In the genomic region with DNA sequence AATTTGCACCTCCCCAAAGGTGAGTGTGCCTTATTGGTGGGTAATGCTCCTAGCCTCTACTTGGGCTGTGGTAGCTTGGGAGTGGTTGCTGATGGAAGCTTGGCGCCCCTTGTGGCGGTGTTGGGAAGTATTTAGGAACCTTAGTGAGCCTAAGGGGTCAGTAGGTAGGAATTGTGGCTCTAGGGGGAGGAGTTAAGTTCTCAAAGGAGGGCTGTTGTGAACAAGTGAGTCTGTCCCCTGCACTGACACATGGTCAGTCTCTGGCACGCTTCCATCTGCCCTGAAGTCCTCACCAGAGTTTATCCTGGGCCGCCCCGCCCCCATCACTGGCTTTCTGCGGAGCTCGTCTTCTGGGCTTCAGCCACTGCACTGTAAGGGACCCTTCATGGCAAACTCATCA, we compare ENCODE assay signal across 7 mouse cellular contexts.
DNase-seq lines count a peak whose midpoint lies in the region; ATAC-seq and TF ChIP-seq lines count a peak whose summit lies in the region.

No protein-coding gene starts in this region.

- peak; percentile 37 for DNase-seq in layer of hippocampus, postnatal 10 days (ENCODE audit: low spot score in 2 of 2)
- DNase-seq in layer of hippocampus, adult 18-20 months (ENCODE audit: low spot score in 2 of 2) = no peak
- DNase-seq in brain, embryonic 14.5 days (ENCODE audit: low read depth) = peak; percentile 46
- DNase-seq in embryonic facial prominence, embryonic 11.5 days (ENCODE audit: low spot score) = peak; percentile 49
- peak; percentile 74 to 83 for DNase-seq in kidney, postnatal 4 days
- no peak for DNase-seq in spleen, postnatal 14 days (ENCODE audit: low spot score in 2 of 2)

- ATAC-seq in embryonic facial prominence, embryonic 11.5 days (replicated peaks; ENCODE audit: insufficient number of reproducible peaks, low FRiP score, low TSS enrichment, low read depth) = no peak; the same call in 1 of the 2 replicates

- no peak for TF ChIP-seq POLR2A in brain, embryonic 14.5 days (IDR thresholded peaks at IDR 0.05; ENCODE audit: borderline replicate concordance, extremely low read depth, insufficient read depth, insufficient read length, poor library complexity, severe bottlenecking)
- TF ChIP-seq POLR2A in testis, adult 2 months (IDR thresholded peaks at IDR 0.05; ENCODE audit: control insufficient read depth, low read depth, low read length) = no peak

- no peak overlapping the region for H3K4me2 ChIP-seq in embryonic facial prominence, embryonic 11.5 days (ENCODE audit: low read depth, low read length)

- no peaks in the 10 kb centered on the region for H3K4me1 ChIP-seq in embryonic facial prominence, embryonic 11.5 days (ENCODE audit: control insufficient read depth, insufficient read depth, low read length)
- H3K4me1 ChIP-seq in testis, adult 2 months (ENCODE audit: control insufficient read depth, insufficient read depth, low read length) = peaks cover 5% of the 10 kb centered on the region

- no peak overlapping the region for H3K27ac ChIP-seq in embryonic facial prominence, embryonic 11.5 days (replicated peaks; ENCODE audit: low read depth, low read length)
- H3K27ac ChIP-seq in testis, adult 2 months (ENCODE audit: control insufficient read depth, insufficient read depth, low read depth, low read length) = no peak overlapping the region

- H3K9ac ChIP-seq in embryonic facial prominence, embryonic 11.5 days (replicated peaks; ENCODE audit: low read length) = no peak overlapping the region

- no peaks in the 10 kb centered on the region for H3K9me3 ChIP-seq in embryonic facial prominence, embryonic 11.5 days (replicated peaks; ENCODE audit: control insufficient read depth, low read length)

- H3K4me3 ChIP-seq in embryonic facial prominence, embryonic 11.5 days (ENCODE audit: low read depth, low read length) = no peak overlapping the region
- no peak overlapping the region; the same call in 1 of the 2 replicates for H3K4me3 ChIP-seq in testis, adult 2 months (ENCODE audit: control insufficient read depth, low read depth, low read length)

- 22% methylated on average over 7 of the region's 7 CpGs for WGBS in embryonic facial prominence, embryonic 11.5 days

- H3K36me3 ChIP-seq in embryonic facial prominence, embryonic 11.5 days (replicated peaks; ENCODE audit: control insufficient read depth, insufficient read depth, low read depth, low read length) = no peaks in the 10 kb centered on the region
- no peaks in the 10 kb centered on the region for H3K36me3 ChIP-seq in testis, adult 2 months (ENCODE audit: control insufficient read depth, insufficient read depth, low read length)

- peak; percentile 63; the same call in 1 of the 2 replicates for TF ChIP-seq CTCF in brain, embryonic 14.5 days (IDR thresholded peaks at IDR 0.05; ENCODE audit: borderline replicate concordance, extremely low read depth, insufficient read depth, insufficient read length)
- peak; percentile 78; the same call in 1 of the 2 replicates for TF ChIP-seq CTCF in testis, adult 2 months (IDR thresholded peaks at IDR 0.05; ENCODE audit: control insufficient read depth, insufficient read depth, insufficient replicate concordance, low read depth, low read length)

- no peaks in the 10 kb centered on the region for H3K27me3 ChIP-seq in embryonic facial prominence, embryonic 11.5 days (ENCODE audit: control insufficient read depth, insufficient read depth, low read length)
- H3K27me3 ChIP-seq in testis, adult 2 months (ENCODE audit: control insufficient read depth, insufficient read depth, low read length) = no peaks in the 10 kb centered on the region

Comparison
In these comparisons a context has a peak if more than half of its experiments do, and no peak if none do; other contexts are left out.
1. DNase-seq: peak in layer of hippocampus, postnatal 10 days (2 of 2), brain, embryonic 14.5 days (single experiment), embryonic facial prominence, embryonic 11.5 days (single experiment) and kidney, postnatal 4 days (2 of 2); none in layer of hippocampus, adult 18-20 months (0 of 2) and spleen, postnatal 14 days (0 of 2).